Mouse (Mus musculus) gastrocnemius, postnatal 14 days (tissue): ENCODE measurements around the gene Mcpt2. TPM values are rescaled to one million over a fixed set of nuclear protein-coding genes. Genes with fewer than 3 reads are reported as not detected.
"Not testable (repeated sequence)": the region's sequence is repeated elsewhere in the genome, so short reads cannot be mapped to it uniquely, and the experiment has no call there.

Source experiments
- DNase-seq: peaks from one replicate; pipeline ENCODE4 v3.0.0; 2021; ENCODE audit warnings: mixed read lengths
- intact Hi-C: fragments of 180-260 bp; cut with DNase I; formaldehyde crosslinking; loops from one replicate; pipeline ENCODE4 v1.15.1; 2025; ENCODE audit warnings: low total_unique reads
- long read RNA-seq, 2 experiments: library from polyadenylated mRNA; stranded (forward); transcript quantifications; one replicate each; pipeline ENCODE4 v2.0.0; 2021
- microRNA-seq, 2 experiments: library from miRNA; unstranded; fragments of <30 nt; microRNA quantifications; one replicate each; pipeline ENCODE4 v1.2.0; 2021
- total RNA-seq, 2 experiments: library from RNA; stranded (reverse); gene quantifications; 2 replicates each; pipeline ENCODE4 v1.2.3; 2021

Mcpt2 gene
- total RNA-seq: not detected
- long read RNA-seq, experiment 1: 0 reads
- long read RNA-seq, experiment 2: 0 reads

DNA sequence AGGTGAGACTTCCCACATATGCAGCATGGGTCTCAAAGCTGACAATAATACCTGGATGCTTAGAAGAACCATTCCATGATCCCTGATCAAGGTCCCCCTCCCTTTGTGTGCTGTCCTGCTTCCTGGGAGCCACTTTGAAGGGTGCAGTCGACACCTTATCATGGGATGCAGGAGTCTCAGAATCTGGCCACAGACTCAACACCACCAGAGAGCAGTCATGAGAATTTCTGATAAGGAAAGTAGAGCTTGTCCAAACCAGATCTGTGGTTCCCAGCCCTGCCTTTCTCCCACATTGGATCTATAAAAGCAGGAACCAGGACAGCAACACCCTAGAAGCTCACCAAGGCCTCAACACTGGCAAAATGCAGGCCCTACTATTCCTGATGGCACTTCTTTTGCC is at the start of gene Mcpt2:
Gene Mcpt2 (plus strand): TSS at position 250 of the 400 bp plus-strand sequence.
- intact Hi-C loops, DNase-seq: not testable (repeated sequence)

DNA sequence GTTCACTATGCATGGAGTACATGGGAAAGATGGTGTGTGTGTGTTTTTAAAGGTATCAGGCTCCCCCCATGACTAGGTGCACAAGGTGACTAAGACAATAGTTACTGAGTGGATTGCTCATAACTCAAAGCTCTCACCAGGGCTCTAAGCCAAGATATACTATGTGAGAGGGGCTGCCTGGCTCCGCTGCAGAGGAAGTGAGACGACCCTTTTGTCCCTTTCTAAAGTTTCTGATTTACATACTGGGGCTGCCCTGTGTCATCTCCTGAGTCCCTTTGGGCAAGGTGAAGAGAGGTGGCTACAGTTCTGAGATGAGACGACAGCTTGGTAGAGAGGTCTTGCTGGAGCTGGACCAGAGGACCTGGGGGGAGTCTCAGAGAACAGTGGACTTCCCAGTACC is 28.7 kb upstream of the Mcpt2 start:
- DNase-seq: no peak
- intact Hi-C loops: no loop called here

GRCm38 (mm10) chr14:56013924-56014323 is 27.9 kb upstream of the Mcpt2 start:
- intact Hi-C loops: no loop called here
- no peak for DNase-seq

GRCm38 (mm10) chr14:56017671-56018070 is 24.2 kb upstream of the Mcpt2 start, which contains the start of gene Mcpt1:
Mcpt1 (plus strand) TSS chr14:56017971.
- DNase-seq: not testable (repeated sequence)

GRCm38 (mm10) chr14:56019446-56019845 is 22.4 kb upstream of the Mcpt2 start:
- DNase-seq: no peak
- intact Hi-C loops: no loop called here

More at GRCm38 (mm10) chr14:56017671-56018070, 24.2 kb upstream of the Mcpt2 start, which contains the start of gene Mcpt1:
- intact Hi-C loops: not testable (repeated sequence)

GRCm38 (mm10) chr14:56021305-56021704 is 20.5 kb upstream of the Mcpt2 start:
- intact Hi-C loops, DNase-seq: not testable (repeated sequence)

DNA sequence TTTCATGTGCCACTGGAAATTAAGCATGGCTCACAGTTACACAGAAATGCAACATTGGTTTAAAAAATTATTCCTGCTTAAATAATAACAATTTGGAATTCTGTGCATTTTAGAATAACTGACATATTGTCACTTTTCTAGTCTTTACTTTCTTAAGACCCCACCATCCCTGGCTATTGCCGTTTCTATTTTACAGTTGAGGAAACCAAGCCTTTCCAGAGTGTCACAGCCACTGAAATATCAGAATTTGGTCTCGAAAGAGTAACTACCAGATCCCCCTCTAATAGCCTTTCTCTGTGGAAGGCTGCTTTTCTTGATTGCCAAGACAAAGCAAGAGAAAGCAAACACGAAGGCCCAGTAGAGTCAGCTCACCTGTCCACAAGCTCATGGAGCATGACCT is 11.4 kb upstream of the Mcpt2 start, which contains the start of gene Mcpt9:
Gene Mcpt9 (minus strand): TSS at position 101 of the 400 bp plus-strand sequence.
- not testable (repeated sequence) for DNase-seq

GRCm38 (mm10) chr14:56034433-56034832 is 7.4 kb upstream of the Mcpt2 start:
- intact Hi-C loops: no loop called here
- no peak for DNase-seq

More for the DNA sequence above, 11.4 kb upstream of the Mcpt2 start, which contains the start of gene Mcpt9:
- intact Hi-C loops: not testable (repeated sequence)

DNA sequence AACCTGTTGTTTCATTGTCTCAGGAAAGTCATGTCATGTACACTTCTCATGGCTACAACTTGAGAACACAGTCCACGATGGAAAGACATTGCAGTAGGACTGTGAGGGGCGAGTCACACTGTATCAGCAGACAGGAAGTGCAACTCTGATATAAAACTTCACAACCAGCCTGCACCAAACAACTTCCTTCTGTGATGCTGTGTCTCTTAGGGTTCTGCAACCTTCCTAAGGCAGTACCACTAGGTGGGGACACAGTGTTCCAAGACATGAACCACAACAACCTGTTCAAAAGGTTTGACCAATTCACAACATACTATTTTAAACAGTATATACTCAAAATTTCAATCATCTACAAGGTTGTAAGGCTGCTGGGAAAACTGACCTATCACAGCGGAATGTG is 13.6 kb downstream of the Mcpt2 start:
- intact Hi-C loops: no loop called here
- no peak for DNase-seq

DNA sequence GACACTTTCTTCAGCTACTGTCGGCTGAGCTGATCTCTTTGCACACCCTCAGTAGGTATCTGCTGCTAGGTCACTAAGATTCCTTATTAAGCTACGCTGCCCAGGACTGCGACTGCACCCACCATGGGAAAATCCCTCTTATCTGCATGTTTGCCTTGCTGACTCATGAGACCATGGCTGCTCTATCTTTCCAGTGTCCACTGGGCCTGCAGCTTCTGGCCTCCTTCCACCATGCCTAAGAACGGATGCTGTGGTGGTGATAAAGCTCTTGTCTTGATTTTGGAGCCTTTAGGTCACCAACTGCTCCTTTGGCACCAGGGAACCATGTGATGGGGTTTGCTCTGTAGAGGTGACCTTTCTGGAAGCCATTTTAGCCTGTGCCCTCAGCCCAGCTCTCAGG is 15.9 kb downstream of the Mcpt2 start:
- intact Hi-C loops: no loop called here
- DNase-seq: no peak

DNA sequence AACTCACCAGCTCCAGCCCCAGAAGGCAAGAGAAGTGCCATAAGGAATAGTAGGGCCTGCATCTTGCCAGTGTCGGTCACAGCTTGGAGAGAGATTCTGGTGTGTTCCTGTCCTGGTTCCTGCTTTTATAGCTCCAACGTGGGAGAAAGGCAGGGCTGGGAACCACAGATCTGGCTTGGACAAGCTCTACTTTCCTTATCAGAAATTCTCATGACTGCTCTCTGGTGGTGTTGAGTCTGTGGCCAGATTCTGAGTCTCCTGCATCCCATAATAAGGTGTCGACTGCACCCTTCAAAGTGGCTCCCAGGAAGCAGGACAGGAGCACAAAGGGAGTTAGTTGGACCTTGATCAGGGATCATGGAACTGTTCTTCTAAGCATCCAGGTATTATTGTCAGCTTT is 20.4 kb downstream of the Mcpt2 start, which contains the start of gene Mcpt4:
Gene Mcpt4 (minus strand): TSS at position 101 of the 400 bp plus-strand sequence.
- intact Hi-C loops, DNase-seq: not testable (repeated sequence)

DNA sequence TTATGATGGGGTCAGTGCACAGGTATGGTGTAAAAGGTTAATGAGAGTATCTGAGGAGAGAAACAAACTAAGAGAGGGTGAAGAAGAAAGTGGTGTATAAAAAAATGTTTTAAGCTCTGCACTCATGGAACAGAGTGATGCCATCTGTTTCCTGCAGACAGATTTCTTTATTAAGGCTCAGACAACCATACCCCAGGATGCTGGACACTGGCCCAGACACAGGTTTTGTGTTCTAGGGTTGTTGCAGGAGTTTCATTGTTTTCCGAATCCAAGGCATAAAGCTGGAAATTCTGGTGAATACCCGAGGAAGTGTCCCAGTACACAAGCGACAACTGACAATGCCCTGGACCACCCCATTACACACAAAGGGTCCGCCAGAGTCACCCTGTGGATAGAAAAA is 40.2 kb downstream of the Mcpt2 start:
- DNase-seq: no peak
- intact Hi-C loops: no loop called here

DNA sequence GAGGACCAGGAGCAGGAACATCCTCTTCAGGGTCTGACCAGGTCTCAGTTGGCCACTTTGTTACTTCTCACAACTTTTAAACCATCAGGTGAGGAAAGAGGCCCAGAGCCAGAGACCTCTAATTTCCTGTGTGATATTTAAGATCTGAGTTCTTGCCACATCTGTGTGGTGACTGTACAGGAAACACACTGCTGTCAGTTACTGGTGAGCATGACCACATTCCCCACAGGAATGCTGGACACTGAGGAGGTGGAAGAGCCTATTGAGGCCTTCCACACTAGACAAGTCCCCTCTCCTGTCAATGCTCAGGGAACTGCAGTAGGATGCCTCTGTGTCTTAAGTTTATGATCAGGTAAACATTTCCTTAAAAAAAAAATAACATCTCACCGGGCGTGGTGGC is 43.3 kb downstream of the Mcpt2 start, which contains the start of gene Mcpt8:
Gene Mcpt8 (minus strand): TSS at position 107 of the 400 bp plus-strand sequence.
- no peak for DNase-seq
- intact Hi-C loops: no loop called here

DNA sequence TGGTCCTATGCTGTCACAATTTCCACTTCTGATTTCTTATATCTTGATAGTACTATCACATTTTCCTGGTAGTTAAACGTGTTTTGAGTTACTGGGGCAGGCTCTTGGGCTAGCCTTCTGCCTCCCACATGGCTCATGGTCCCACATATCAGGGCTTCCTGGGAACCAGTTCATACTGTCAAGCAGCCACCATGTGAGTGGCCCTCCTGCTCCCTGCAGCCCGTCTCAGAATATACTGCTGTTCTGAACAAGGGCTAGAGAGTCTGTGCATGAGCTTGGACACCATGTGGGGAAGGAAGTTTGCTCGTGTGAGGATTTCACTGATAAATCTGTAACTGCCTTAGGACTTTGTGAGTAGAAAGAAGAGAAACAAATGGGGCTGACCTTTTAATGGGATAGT is 44.9 kb downstream of the Mcpt2 start:
- no peak for DNase-seq
- intact Hi-C loops: no loop called here

GRCm38 (mm10) chr14:56093353-56093752 is 51.5 kb downstream of the Mcpt2 start:
- intact Hi-C loops: no loop called here
- DNase-seq: no peak

Small RNA genes within 50 kb of the gene (microRNA-seq; reads per million reads assigned to microRNA genes)
- 0 reads per million in 2 experiments for gene Mir6949

Other genes starting within 250 kb of the Mcpt2 start
- gene Nfatc4, start 218.9 kb upstream of the Mcpt2 start, total RNA-seq: 1 to 10 TPM; 7.4 to 7.5 TPM
- 1 to 10 TPM; 7.2 to 7.5 TPM for gene Nynrin, start 188.0 kb upstream of the Mcpt2 start, total RNA-seq
- under 1 TPM; 0.11 to 0.12 TPM for gene Cbln3, start 157.6 kb upstream of the Mcpt2 start, total RNA-seq
- gene Khnyn, start 157.1 kb upstream of the Mcpt2 start, total RNA-seq: 1 to 10 TPM; 7.1 to 8.2 TPM
- 10 to 100 TPM; 82.6 to 85.7 TPM for gene Sdr39u1, start 141.7 kb upstream of the Mcpt2 start, total RNA-seq
- 1 to 10 TPM; 7.6 to 9.9 TPM for gene Cma1, start 97.4 kb upstream of the Mcpt2 start, total RNA-seq
- gene Cma2, start 91.1 kb upstream of the Mcpt2 start, total RNA-seq: under 1 TPM in 1 of 2 experiments, not detected in 1; 0.57 TPM
- not detected for gene Mcpt1, start 24.1 kb upstream of the Mcpt2 start, total RNA-seq
- gene Mcpt9, start 11.5 kb upstream of the Mcpt2 start, total RNA-seq: not detected
- 1 to 10 TPM; 4.4 to 7.0 TPM for gene Mcpt4, start 20.3 kb downstream of the Mcpt2 start, total RNA-seq
- gene Mcpt8, start 43.2 kb downstream of the Mcpt2 start, total RNA-seq: not detected
- gene Ctsg, start 60.5 kb downstream of the Mcpt2 start, total RNA-seq: not detected
- not detected for gene Gzme, start 78.6 kb downstream of the Mcpt2 start, total RNA-seq
- gene Gzmd, start 90.6 kb downstream of the Mcpt2 start, total RNA-seq: not detected
- not detected for gene Gzmg, start 117.5 kb downstream of the Mcpt2 start, total RNA-seq
- gene Gzmn, start 132.6 kb downstream of the Mcpt2 start, total RNA-seq: not detected
- gene Gzmf, start 169.4 kb downstream of the Mcpt2 start, total RNA-seq: not detected
- not detected for gene Gzmc, start 192.6 kb downstream of the Mcpt2 start, total RNA-seq
- not detected for gene Gzmb, start 220.2 kb downstream of the Mcpt2 start, total RNA-seq